Mouse (Mus musculus) kidney, adult 2 months (tissue): ENCODE results near the gene Tanc1. TPM values are rescaled to one million over a fixed set of nuclear protein-coding genes. Genes with fewer than 3 reads are reported as not detected.

Experiments used
- DNase-seq: peaks from one replicate; pipeline ENCODE4 v3.0.0; 2021
- H3K27ac ChIP-seq: fragments of 200-500 bp; 2 replicates; pipeline ENCODE4 v1.5.1; 2012; ENCODE audit warnings: low read depth, low read length, control low read depth, inconsistent platforms; ENCODE audit not compliant: insufficient read depth
- H3K27me3 ChIP-seq: fragments of 200-500 bp; replicated peaks from 2 replicates; pipeline ENCODE4 v1.6.1; 2012; ENCODE audit warnings: mild to moderate bottlenecking, moderate library complexity, low read length, inconsistent platforms; ENCODE audit not compliant: control insufficient read depth, insufficient read depth
- H3K36me3 ChIP-seq: fragments of 200-500 bp; 2 replicates; pipeline ENCODE4 v1.6.1; 2012; ENCODE audit warnings: mild to moderate bottlenecking, moderate library complexity, low read length, inconsistent platforms; ENCODE audit not compliant: control insufficient read depth, insufficient read depth
- H3K4me1 ChIP-seq: fragments of 200-500 bp; 2 replicates; pipeline ENCODE4 v1.6.1; 2011; ENCODE audit warnings: low read length; ENCODE audit not compliant: control insufficient read depth, insufficient read depth
- H3K4me3 ChIP-seq: fragments of 200-500 bp; 2 replicates; pipeline ENCODE4 v1.5.1; 2011; ENCODE audit warnings: mild to moderate bottlenecking, low read depth, low read length, control low read depth; ENCODE audit not compliant: insufficient read depth
- CTCF ChIP-seq: fragments of 200-500 bp; conservative IDR thresholded peaks from 2 replicates; pipeline ENCODE4 v1.5.1; 2011; ENCODE audit warnings: low read depth, mild to moderate bottlenecking, control low read depth, low read length, moderate library complexity, mixed read lengths; ENCODE audit not compliant: insufficient read depth, insufficient read length
- POLR2A ChIP-seq: fragments of 200-500 bp; IDR thresholded peaks from one replicate; pipeline ENCODE4 v1.6.1; 2011; ENCODE audit warnings: low read depth, low read length, control low read depth
- WGBS: fragments of 180-500 bp; shearing (Covaris S2); methylation state at CpG from one replicate; pipeline ENCODE4 v1.1.7; 2018; 5-methylcytosine and 5-hydroxymethylcytosine counted together
- polyA plus RNA-seq: library from polyadenylated mRNA; depleted of rRNA; stranded (reverse); fragments of >200 nt; gene quantifications from 2 replicates; pipeline ENCODE4 v1.2.3, GENCODE M21; 2012

Tanc1 gene
- polyA plus RNA-seq, 1 experiment, result 24.0 TPM

DNA sequence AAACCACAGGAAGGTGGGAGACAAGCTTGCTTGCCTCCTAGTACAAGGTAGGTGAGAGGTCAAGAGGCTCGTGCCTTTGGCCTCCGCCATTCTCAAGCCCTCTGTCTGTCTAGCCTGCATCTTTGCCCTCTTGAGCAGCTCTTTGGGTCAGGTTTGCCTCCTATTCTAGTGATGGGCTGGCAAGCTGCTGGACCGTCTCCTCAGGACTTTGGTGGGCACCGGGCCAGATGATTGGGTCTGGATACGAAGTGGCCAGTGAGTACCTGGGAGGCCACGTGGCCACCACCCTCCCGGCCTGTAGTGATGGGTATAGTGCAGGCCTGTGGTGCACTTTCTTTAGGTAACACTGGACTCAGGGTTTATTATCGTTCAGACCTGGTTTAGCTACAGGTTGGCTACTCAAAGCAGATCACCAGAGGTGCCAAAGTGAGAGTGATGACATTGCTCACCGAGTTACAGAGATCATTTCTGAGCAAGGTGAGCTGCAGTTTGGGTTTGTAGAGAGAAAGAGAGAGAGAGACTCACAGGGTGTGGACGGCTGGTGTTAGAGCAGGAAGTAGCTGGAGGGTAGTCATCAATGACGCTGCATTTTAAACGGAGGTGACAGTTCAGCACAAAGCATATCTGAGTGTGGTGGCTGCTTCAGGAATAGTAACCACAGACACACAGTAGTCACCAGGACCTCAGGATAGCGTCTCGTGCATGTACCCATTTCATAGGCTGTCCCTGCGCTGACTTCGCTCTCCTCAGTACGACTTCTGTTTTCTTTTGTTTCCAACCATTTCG lies 188.8 kb downstream of the Tanc1 start:
- Histone ChIP-seq H3K27me3 (no peaks in the 10 kb centered on the region), H3K4me3 (no peak overlapping the region), H3K36me3 (no peaks in the 10 kb centered on the region; the same call in 1 of the 2 replicates), H3K27ac (no peak overlapping the region), H3K4me1 (no peaks in the 10 kb centered on the region; the same call in 1 of the 2 replicates)
- no peak for DNase-seq
- 88% methylated on average over 18 of the region's 18 CpGs for WGBS
- no peak for TF ChIP-seq CTCF
- no peak for TF ChIP-seq POLR2A

GRCm38 (mm10) chr2:59802722-59803387 lies 191.0 kb downstream of the Tanc1 start:
- Histone ChIP-seq H3K4me1 (no peaks in the 10 kb centered on the region; the same call in 1 of the 2 replicates), H3K27ac (no peak overlapping the region; the same call in 1 of the 2 replicates), H3K4me3 (no peak overlapping the region), H3K27me3 (no peaks in the 10 kb centered on the region), H3K36me3 (no peaks in the 10 kb centered on the region; the same call in none of the 2 replicates)
- TF ChIP-seq CTCF (no peak), POLR2A (no peak)
- 46% methylated on average over 8 of the region's 8 CpGs for WGBS
- peak; percentile 54 for DNase-seq

GRCm38 (mm10) chr2:59805595-59805994 lies 193.8 kb downstream of the Tanc1 start:
- Histone ChIP-seq H3K4me1 (no peaks in the 10 kb centered on the region; the same call in 1 of the 2 replicates), H3K36me3 (no peaks in the 10 kb centered on the region; the same call in none of the 2 replicates), H3K4me3 (no peak overlapping the region), H3K27me3 (no peaks in the 10 kb centered on the region), H3K27ac (no peak overlapping the region)
- DNase-seq, result no peak
- WGBS, result 69% methylated on average over 2 of the region's 2 CpGs
- TF ChIP-seq CTCF, result no peak
- TF ChIP-seq POLR2A, result no peak

- Histone ChIP-seq H3K27me3 (no peaks in the 10 kb centered on the region), H3K4me1 (no peaks in the 10 kb centered on the region; the same call in 1 of the 2 replicates), H3K4me3 (no peak overlapping the region), H3K36me3 (no peaks in the 10 kb centered on the region; the same call in none of the 2 replicates), H3K27ac (no peak overlapping the region)
- WGBS, result 63% methylated on average over 6 of the region's 6 CpGs
- TF ChIP-seq POLR2A, result no peak
- no peak for TF ChIP-seq CTCF
- DNase-seq, result no peak
Measured at GRCm38 (mm10) chr2:59806038-59806437, 194.2 kb downstream of the Tanc1 start.

- H3K4me3 ChIP-seq, result no peak overlapping the region
- WGBS, result 90% methylated on average over 4 of the region's 4 CpGs
- TF ChIP-seq CTCF, result no peak
- TF ChIP-seq POLR2A, result no peak
Measured at GRCm38 (mm10) chr2:59808608-59809007, 196.8 kb downstream of the Tanc1 start.

GRCm38 (mm10) chr2:59810039-59810438 lies 198.2 kb downstream of the Tanc1 start:
- no peak for DNase-seq
- H3K36me3 ChIP-seq, result no peaks in the 10 kb centered on the region; the same call in none of the 2 replicates
- H3K4me1 ChIP-seq, result no peaks in the 10 kb centered on the region; the same call in 1 of the 2 replicates
- H3K4me3 ChIP-seq, result no peak overlapping the region
- no peak overlapping the region for H3K27ac ChIP-seq
- 80% methylated on average over 7 of the region's 7 CpGs for WGBS
- TF ChIP-seq CTCF, result no peak
- no peak for TF ChIP-seq POLR2A
- no peaks in the 10 kb centered on the region for H3K27me3 ChIP-seq

More at GRCm38 (mm10) chr2:59808608-59809007, 196.8 kb downstream of the Tanc1 start:
- Histone ChIP-seq H3K27ac (no peak overlapping the region), H3K27me3 (no peaks in the 10 kb centered on the region), H3K4me1 (no peaks in the 10 kb centered on the region; the same call in 1 of the 2 replicates), H3K36me3 (no peaks in the 10 kb centered on the region; the same call in none of the 2 replicates)
- no peak for DNase-seq

DNA sequence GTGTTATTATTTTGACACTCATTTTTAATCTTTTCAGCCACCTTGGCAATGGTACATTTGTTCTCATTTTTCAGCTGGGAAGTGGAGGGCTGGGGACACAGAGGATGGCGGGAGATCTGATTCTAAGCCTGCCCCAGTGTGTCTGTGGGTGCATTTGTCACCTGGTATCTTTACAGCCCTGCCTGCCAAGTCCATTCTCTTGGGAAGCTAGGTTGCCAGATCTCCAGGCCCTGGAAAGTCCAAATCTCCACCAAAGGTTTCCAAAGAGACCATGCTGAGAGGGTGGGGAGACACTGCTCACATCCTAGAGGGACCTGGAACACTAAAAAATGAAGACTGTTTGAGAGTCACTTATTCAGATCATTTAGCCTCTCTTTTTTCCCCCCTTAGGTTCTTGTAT lies 199.4 kb downstream of the Tanc1 start:
- H3K27ac ChIP-seq, result no peak overlapping the region
- no peaks in the 10 kb centered on the region for H3K27me3 ChIP-seq
- H3K36me3 ChIP-seq, result no peaks in the 10 kb centered on the region; the same call in none of the 2 replicates
- TF ChIP-seq POLR2A (no peak), CTCF (no peak)
- no peak overlapping the region for H3K4me3 ChIP-seq
- no peaks in the 10 kb centered on the region for H3K4me1 ChIP-seq
- WGBS, result 79% methylated on average over 1 of the region's 1 CpGs
- no peak for DNase-seq
